Mouse (Mus musculus): ENCODE measurements around the gene Mtrf1l.

DNA sequence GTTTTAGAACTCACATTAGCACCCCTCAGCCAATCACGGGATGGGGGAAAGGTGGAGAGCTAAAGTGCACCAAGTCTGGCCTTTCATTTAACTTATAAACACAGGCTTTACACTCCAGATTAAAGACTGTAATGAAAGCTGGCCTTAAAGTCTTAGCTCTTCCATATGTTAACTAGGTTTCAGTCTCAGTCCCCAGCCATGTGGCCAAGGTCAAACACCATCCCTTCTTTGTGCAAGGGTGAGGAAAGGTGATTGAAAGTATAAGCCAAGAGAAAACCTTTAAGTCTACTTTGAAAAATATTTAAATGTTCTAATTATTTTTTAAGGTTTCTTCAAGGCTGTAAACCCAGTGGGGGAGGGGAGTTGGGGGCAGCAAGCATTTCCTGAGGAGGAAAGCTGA is 20.0 kb downstream of the Mtrf1l start:
- TF ChIP-seq CTCF (IDR thresholded peaks at IDR 0.05; ENCODE audit: low read depth) = no peak
- no peak for TF ChIP-seq EP300 (optimal IDR thresholded peaks at IDR 0.05)

Data from stomach, postnatal 0 days (tissue).